Mouse (Mus musculus): ENCODE measurements at regions not wholly inside any gene's neighbourhood (a gene's known extent, or its start where the extent isn't known, plus 50 kb on each side); places are given as distances from the start of the nearest gene placed in this dataset.

DNA sequence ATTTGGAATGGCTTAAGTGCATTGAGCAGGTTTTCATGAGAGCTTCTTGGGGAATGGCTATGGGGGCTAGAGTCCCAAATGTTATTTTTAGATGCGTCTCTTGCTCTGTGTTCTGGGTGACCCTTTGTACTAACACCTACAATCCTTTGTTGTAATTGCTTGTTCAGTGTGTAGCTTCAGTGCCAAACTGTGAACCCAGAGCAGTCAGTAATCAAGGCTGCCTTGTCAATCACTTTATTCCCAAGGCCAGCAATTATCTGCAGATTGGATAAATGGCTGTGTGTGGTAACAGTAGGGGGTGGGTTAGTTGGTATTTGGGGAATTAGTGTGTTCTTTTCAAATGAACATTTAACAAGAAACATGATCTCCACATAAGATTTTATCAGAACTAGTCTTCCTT lies 390.4 kb downstream of the Poteg start:
- no peak for ATAC-seq
- Histone ChIP-seq H3K4me2 (replicated peaks) (no peak overlapping the region), H3K27ac (no peak overlapping the region), H3K9ac (no peak overlapping the region), H3K36me3 (no peaks in the 10 kb centered on the region), H3K4me1 (replicated peaks) (no peaks in the 10 kb centered on the region), H3K9me3 (no peaks in the 10 kb centered on the region), H3K4me3 (replicated peaks) (no peak overlapping the region), H3K27me3 (replicated peaks) (no peaks in the 10 kb centered on the region)
- WGBS, result 80% methylated on average over 1 of the region's 1 CpGs

DNA sequence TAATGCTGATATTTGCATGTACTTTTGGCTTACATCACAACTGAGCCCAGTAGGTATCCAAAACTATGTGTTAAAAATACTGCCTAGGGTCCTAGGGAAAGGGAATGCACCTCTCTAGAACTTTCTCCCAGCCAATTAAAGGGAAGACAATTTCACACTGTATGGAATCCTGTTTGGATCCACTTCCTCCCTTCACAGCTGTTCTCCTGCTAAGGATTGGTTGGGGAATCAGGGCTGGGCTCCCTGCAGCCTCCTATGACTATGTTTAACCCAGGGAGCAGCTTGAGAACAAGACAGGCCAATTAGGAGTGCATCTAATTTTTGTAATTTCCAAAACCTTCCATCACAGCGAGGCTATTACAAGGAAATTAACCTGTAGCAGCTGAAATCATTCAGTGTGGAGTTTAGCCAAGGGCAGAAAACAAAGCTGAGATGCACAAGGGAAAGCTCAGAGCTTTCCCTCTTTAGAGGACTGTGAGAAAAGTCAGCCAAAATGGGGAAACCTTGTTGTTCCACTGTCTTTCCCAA lies 419.1 kb downstream of the Poteg start:
- no peaks in the 10 kb centered on the region for H3K9me3 ChIP-seq
- no peak overlapping the region for H3K9ac ChIP-seq
- H3K4me2 ChIP-seq (replicated peaks), result no peak overlapping the region
- H3K36me3 ChIP-seq, result no peaks in the 10 kb centered on the region
- H3K4me3 ChIP-seq (replicated peaks), result no peak overlapping the region
- no peak overlapping the region for H3K27ac ChIP-seq
- ATAC-seq, result no peak
- no peaks in the 10 kb centered on the region for H3K27me3 ChIP-seq (replicated peaks)
- H3K4me1 ChIP-seq (replicated peaks), result no peaks in the 10 kb centered on the region
- 71% methylated on average over 1 of the region's 1 CpGs for WGBS

GRCm38 (mm10) chr8:27868591-27868990 lies 421.1 kb downstream of the Poteg start:
- Histone ChIP-seq H3K27ac (no peak overlapping the region), H3K4me3 (replicated peaks) (no peak overlapping the region), H3K27me3 (replicated peaks) (no peaks in the 10 kb centered on the region), H3K4me2 (replicated peaks) (no peak overlapping the region), H3K9me3 (no peaks in the 10 kb centered on the region), H3K9ac (no peak overlapping the region), H3K4me1 (replicated peaks) (no peaks in the 10 kb centered on the region), H3K36me3 (no peaks in the 10 kb centered on the region)
- ATAC-seq, result no peak
- 85% methylated on average over 7 of the region's 7 CpGs for WGBS

DNA sequence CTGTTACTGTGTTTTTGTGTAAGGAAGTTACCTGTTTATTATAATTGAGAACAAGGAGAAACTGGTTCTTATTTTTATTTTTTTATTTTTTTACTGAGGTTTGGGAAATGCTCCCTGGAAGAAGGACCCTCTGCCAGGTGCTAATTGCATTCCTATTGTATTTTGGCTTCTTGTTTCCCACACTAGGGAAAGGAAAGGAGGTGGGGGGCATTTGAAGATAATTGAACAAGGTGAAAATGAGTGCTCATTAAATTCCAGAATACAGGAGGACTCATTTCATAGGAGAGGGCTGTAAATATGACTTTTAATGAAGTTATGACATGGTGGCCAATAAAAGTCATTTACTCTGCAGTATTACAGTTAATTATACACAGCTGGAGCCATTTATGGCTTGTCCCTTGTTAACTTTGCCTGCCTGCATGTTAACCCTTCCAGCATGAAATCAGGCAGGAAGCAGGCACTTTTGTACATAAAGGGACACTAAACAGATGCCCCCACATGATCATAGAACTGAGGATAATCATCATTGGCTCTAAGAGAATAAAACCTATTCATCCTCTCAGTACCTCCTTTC lies 430.3 kb downstream of the Poteg start:
- no peak overlapping the region for H3K4me3 ChIP-seq (replicated peaks)
- no peak overlapping the region for H3K27ac ChIP-seq
- H3K4me2 ChIP-seq (replicated peaks), result no peak overlapping the region
- no peaks in the 10 kb centered on the region for H3K4me1 ChIP-seq (replicated peaks)
- no peaks in the 10 kb centered on the region for H3K27me3 ChIP-seq (replicated peaks)
- H3K36me3 ChIP-seq, result no peaks in the 10 kb centered on the region
- no peak for ATAC-seq
- no peak overlapping the region for H3K9ac ChIP-seq
- no peaks in the 10 kb centered on the region for H3K9me3 ChIP-seq

DNA sequence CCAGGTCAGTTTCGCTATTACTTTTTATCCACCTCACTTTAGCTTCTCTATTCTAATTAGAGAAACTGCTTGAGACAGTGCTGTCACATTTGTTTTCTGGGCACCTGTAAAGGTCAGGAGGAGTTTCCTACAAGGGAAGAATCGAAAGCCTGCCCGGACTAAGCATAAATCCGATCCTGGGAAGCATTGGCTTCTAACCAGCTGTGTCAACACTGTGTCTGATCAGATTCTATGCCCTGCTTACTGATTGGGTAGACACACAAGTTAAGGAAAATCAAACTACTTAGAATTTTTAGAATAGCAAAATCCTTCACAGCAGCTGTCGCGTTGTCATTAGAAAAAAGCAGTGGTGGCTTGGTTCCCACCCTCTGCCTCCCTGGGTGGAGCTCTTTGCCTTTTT lies 441.8 kb downstream of the Poteg start:
- H3K4me2 ChIP-seq (replicated peaks), result no peak overlapping the region
- WGBS, result 86% methylated on average over 6 of the region's 6 CpGs
- no peak overlapping the region for H3K27ac ChIP-seq
- H3K9ac ChIP-seq, result no peak overlapping the region
- H3K36me3 ChIP-seq, result no peaks in the 10 kb centered on the region
- no peaks in the 10 kb centered on the region for H3K9me3 ChIP-seq
- no peak overlapping the region for H3K4me3 ChIP-seq (replicated peaks)
- no peaks in the 10 kb centered on the region for H3K4me1 ChIP-seq (replicated peaks)
- H3K27me3 ChIP-seq (replicated peaks), result no peaks in the 10 kb centered on the region
- ATAC-seq, result no peak

- no peaks in the 10 kb centered on the region for H3K27me3 ChIP-seq (replicated peaks)
- WGBS, result 74% methylated on average over 6 of the region's 6 CpGs
- H3K36me3 ChIP-seq, result no peaks in the 10 kb centered on the region
- H3K4me2 ChIP-seq (replicated peaks), result no peak overlapping the region
- ATAC-seq, result no peak
- H3K4me3 ChIP-seq (replicated peaks), result no peak overlapping the region
- H3K9me3 ChIP-seq, result no peaks in the 10 kb centered on the region
- H3K27ac ChIP-seq, result no peak overlapping the region
- H3K4me1 ChIP-seq (replicated peaks), result no peaks in the 10 kb centered on the region
- H3K9ac ChIP-seq, result no peak overlapping the region
These were observed 446.9 kb downstream of the Poteg start for GRCm38 (mm10) chr8:27894325-27894724.

DNA sequence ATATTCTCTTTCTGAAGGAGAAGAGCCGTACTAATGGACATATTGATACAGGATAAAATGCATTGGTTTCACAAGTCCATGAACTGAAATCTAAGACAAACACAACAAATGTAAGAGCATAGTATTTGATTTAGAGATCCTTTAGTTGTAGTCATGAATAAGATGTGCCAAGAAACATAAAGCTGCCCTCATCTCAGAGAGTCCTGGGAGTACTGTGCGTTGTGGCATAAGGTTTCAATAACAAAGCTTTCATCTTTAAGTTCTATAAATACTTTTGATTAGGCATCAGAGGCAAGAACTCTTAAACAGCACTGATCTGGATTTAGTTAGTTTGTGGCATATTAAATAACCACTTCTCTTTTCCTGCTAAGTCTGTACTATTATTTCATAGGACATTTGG lies 452.6 kb downstream of the Poteg start:
- Histone ChIP-seq H3K9ac (no peak overlapping the region), H3K9me3 (no peaks in the 10 kb centered on the region), H3K4me2 (replicated peaks) (no peak overlapping the region), H3K27me3 (replicated peaks) (no peaks in the 10 kb centered on the region), H3K36me3 (no peaks in the 10 kb centered on the region), H3K27ac (no peak overlapping the region), H3K4me3 (replicated peaks) (no peak overlapping the region), H3K4me1 (replicated peaks) (no peaks in the 10 kb centered on the region)
- no peak for ATAC-seq
- 77% methylated on average over 2 of the region's 2 CpGs for WGBS

DNA sequence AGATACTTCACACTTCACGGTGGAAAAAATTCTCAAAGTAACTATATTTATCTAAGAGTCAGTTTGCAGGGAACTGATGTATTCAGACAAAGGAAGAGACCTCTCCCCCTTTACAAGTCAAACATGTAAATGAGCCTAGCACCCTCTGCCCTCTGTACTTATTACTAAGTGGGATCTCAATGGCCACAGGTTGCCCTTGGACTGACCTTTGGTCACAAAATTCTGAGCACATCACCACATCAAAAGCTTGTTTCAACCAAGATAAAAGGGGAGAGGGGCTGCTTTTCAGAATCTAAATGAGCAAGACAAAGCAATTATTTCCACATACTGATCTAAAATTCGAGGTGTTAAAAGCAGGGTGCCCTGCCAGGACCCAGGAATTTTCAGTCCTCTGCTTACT lies 456.3 kb downstream of the Poteg start:
- no peak for ATAC-seq
- no peak overlapping the region for H3K4me3 ChIP-seq (replicated peaks)
- no peak overlapping the region for H3K27ac ChIP-seq
- no peaks in the 10 kb centered on the region for H3K36me3 ChIP-seq
- no peak overlapping the region for H3K4me2 ChIP-seq (replicated peaks)
- no peak overlapping the region for H3K9ac ChIP-seq
- WGBS, result 44% methylated on average over 2 of the region's 2 CpGs
- no peaks in the 10 kb centered on the region for H3K27me3 ChIP-seq (replicated peaks)
- no peaks in the 10 kb centered on the region for H3K4me1 ChIP-seq (replicated peaks)
- H3K9me3 ChIP-seq, result no peaks in the 10 kb centered on the region

GRCm38 (mm10) chr8:27909347-27909945 lies 462.0 kb downstream of the Poteg start:
- Histone ChIP-seq H3K4me3 (replicated peaks) (no peak overlapping the region), H3K9me3 (no peaks in the 10 kb centered on the region), H3K27me3 (replicated peaks) (no peaks in the 10 kb centered on the region), H3K4me1 (replicated peaks) (no peaks in the 10 kb centered on the region), H3K27ac (no peak overlapping the region), H3K4me2 (replicated peaks) (no peak overlapping the region), H3K36me3 (no peaks in the 10 kb centered on the region), H3K9ac (no peak overlapping the region)
- no peak for ATAC-seq
- WGBS, result 37% methylated on average over 2 of the region's 2 CpGs

DNA sequence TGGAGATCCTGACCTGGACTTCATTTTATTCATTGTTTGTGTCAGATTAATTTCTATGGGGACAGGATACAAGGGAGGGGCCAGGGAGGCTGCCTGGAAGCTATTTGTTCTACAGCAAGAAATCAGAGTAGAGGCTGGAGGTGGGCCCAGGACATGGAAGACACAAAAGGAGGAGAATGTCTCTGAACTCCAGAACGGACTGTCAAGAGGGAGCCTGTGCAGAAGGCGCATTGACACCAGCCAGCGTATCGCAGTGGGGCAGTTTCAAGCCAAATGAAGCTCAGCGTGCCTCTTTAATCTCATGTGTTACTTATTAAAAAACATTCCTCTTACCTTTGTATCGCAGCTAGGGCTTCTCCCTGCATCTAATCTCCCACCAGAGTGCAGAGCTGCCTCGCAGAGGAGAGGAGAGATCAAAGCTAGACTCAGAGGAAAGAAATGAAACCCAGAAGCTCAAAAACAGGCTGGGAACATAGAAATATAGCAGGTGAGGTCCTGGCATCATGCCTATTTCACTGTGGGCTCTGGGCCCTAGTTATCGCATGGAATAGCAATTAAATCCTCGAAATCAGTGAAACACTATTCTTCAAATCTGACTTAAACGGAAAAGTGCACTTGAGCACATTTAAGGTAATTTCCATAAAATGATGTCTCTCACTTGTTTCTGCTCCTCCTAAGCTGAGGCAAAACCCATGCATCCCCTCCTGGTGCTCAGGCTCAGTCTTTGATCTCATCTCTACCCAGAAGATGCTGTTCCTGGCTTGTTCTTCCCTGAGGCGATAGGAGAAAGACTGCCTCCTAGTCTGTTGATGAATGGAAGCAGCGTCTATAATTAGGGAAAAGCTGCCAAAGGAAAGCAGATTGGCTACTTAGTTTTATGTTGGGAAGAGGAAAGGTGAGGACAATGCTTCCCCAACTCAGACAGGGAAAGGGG lies 491.4 kb downstream of the Poteg start:
- ATAC-seq, result no peak
- no peaks in the 10 kb centered on the region for H3K36me3 ChIP-seq
- H3K4me1 ChIP-seq (replicated peaks), result no peaks in the 10 kb centered on the region
- WGBS, result 65% methylated on average over 12 of the region's 12 CpGs
- H3K9ac ChIP-seq, result no peak overlapping the region
- H3K27ac ChIP-seq, result no peak overlapping the region
- H3K9me3 ChIP-seq, result no peaks in the 10 kb centered on the region
- H3K4me2 ChIP-seq (replicated peaks), result no peak overlapping the region
- no peaks in the 10 kb centered on the region for H3K27me3 ChIP-seq (replicated peaks)
- H3K4me3 ChIP-seq (replicated peaks), result no peak overlapping the region

DNA sequence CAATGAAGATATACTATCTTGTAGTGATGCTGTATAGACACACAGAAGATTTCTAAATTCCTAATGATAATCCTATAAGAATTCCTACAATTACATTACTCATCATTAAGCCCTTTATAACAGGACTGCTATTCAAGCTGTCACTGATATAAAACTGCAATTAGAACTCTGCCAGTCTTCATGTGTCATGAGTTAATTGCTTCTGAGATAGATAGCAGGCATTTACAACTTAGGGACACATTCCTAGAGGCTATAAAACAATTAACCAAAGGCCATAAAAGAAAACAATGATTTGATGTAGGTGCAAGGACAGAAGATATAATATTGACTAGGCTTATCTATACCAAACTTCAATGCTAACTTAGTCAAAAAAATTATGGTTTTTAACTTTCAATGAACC lies 507.5 kb downstream of the Poteg start:
- Histone ChIP-seq H3K4me3 (replicated peaks) (no peak overlapping the region), H3K4me2 (replicated peaks) (no peak overlapping the region), H3K4me1 (replicated peaks) (no peaks in the 10 kb centered on the region), H3K27ac (no peak overlapping the region), H3K27me3 (replicated peaks) (no peaks in the 10 kb centered on the region), H3K9me3 (no peaks in the 10 kb centered on the region), H3K36me3 (no peaks in the 10 kb centered on the region), H3K9ac (no peak overlapping the region)
- ATAC-seq, result peak; percentile 68

DNA sequence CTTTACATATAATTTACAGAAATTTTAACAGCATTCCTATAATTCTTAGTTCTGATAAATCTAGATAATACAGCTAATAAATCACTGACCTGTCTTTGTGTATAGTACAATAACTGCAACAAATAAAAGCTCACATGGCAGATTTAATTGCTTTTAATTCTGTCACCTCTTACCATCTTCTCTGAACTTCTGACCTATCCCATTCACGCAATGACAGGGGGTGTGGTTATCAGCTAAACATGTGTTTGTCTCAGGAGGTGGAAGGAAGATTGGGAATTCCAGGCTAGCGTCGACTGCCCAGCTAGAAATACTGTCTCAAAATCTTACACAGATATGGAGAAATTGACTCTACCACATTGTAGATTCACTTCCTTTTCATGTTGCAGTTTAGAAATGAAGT lies 533.5 kb downstream of the Poteg start:
- no peaks in the 10 kb centered on the region for H3K36me3 ChIP-seq
- WGBS, result 42% methylated on average over 3 of the region's 3 CpGs
- no peaks in the 10 kb centered on the region for H3K27me3 ChIP-seq (replicated peaks)
- no peak overlapping the region for H3K4me2 ChIP-seq (replicated peaks)
- no peaks in the 10 kb centered on the region for H3K9me3 ChIP-seq
- ATAC-seq, result no peak
- H3K9ac ChIP-seq, result no peak overlapping the region
- H3K4me3 ChIP-seq (replicated peaks), result no peak overlapping the region
- no peak overlapping the region for H3K27ac ChIP-seq
- H3K4me1 ChIP-seq (replicated peaks), result no peaks in the 10 kb centered on the region

All from intestine, embryonic 15.5 days (tissue).